Mouse (Mus musculus) hindbrain, embryonic 12.5 days (tissue): ENCODE data around the gene Hps6. TPM values are rescaled to one million over a fixed set of nuclear protein-coding genes. Genes with fewer than 3 reads are reported as not detected.

Experiments used
- ATAC-seq: fragments of 200-750 bp; cut with Nextera tagmentation; 2 replicates; pipeline ENCODE4 v1.8.0; 2017; ENCODE audit warnings: moderate TSS enrichment; ENCODE audit not compliant: low FRiP score
- H3K27ac ChIP-seq: fragments of 300-500 bp; sonication (generic); 2 replicates; pipeline ENCODE4 v1.5.1; 2016; ENCODE audit warnings: mild to moderate bottlenecking
- H3K27me3 ChIP-seq: fragments of 300-500 bp; sonication (generic); 2 replicates; pipeline ENCODE4 v1.6.1; 2016; ENCODE audit warnings: mild to moderate bottlenecking
- H3K36me3 ChIP-seq: fragments of 300-500 bp; sonication (generic); 2 replicates; pipeline ENCODE4 v1.6.1; 2016; ENCODE audit warnings: mild to moderate bottlenecking
- H3K4me1 ChIP-seq: fragments of 300-500 bp; sonication (generic); 2 replicates; pipeline ENCODE4 v1.6.1; 2016
- H3K4me2 ChIP-seq: fragments of 300-500 bp; sonication (generic); replicated peaks from 2 replicates; pipeline ENCODE4 v1.6.1; 2016; ENCODE audit warnings: mild to moderate bottlenecking
- H3K4me3 ChIP-seq: fragments of 300-500 bp; sonication (generic); 2 replicates; pipeline ENCODE4 v1.5.1; 2016; ENCODE audit warnings: mild to moderate bottlenecking
- H3K9ac ChIP-seq: fragments of 300-500 bp; sonication (generic); 2 replicates; pipeline ENCODE4 v1.6.1; 2016; ENCODE audit warnings: mild to moderate bottlenecking, moderate library complexity
- H3K9me3 ChIP-seq: fragments of 300-500 bp; sonication (generic); replicated peaks from 2 replicates; pipeline ENCODE4 v1.6.1; 2016; ENCODE audit warnings: mild to moderate bottlenecking
- WGBS: fragments of 180-500 bp; shearing (Covaris S2); methylation state at CpG from one replicate; pipeline ENCODE4 v1.1.7; 2016; 5-methylcytosine and 5-hydroxymethylcytosine counted together
- polyA plus RNA-seq: library from polyadenylated mRNA; unstranded; fragments of >200 nt; fragmentation: Nextera tagmentation; extraction: Ambion mirVana; gene quantifications from 2 replicates; pipeline ENCODE4 v1.2.1, GENCODE M21; 2016

The Hps6 gene
- polyA plus RNA-seq, 1 experiment from 2014 or later = 5.1 TPM

DNA sequence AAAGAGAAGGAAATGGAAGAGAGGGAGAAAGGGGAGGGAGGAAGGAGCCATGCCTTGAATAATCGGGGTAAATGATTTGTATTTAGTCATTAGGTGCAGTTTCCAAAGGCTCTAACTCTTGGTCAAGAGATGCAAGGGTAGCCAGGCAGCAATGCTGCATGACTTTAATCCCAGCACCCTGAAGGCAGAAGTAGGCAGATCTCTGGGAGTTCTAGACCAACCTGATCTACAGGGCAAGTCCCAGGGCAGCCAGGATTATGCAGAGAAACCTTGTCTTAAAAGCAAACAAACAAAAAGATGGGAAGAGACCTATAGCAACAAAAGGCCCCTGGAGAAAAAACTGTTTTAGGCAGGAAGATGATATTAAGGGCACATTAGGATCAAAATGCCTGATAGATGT, 3.9 kb upstream of the Hps6 start:
- no peak overlapping the region for H3K4me2 ChIP-seq
- H3K36me3 ChIP-seq = peaks cover 4% of the 10 kb centered on the region; the same call in 1 of the 2 replicates
- no peak overlapping the region for H3K9ac ChIP-seq
- H3K9me3 ChIP-seq = peaks cover 6% of the 10 kb centered on the region; the same call in 1 of the 2 replicates
- 65% methylated on average over 1 of the region's 1 CpGs for WGBS
- no peak for ATAC-seq
- H3K4me1 ChIP-seq = peaks cover 18% of the 10 kb centered on the region
- H3K27ac ChIP-seq = no peak overlapping the region
- peaks cover 18% of the 10 kb centered on the region for H3K27me3 ChIP-seq
- H3K4me3 ChIP-seq = no peak overlapping the region

DNA sequence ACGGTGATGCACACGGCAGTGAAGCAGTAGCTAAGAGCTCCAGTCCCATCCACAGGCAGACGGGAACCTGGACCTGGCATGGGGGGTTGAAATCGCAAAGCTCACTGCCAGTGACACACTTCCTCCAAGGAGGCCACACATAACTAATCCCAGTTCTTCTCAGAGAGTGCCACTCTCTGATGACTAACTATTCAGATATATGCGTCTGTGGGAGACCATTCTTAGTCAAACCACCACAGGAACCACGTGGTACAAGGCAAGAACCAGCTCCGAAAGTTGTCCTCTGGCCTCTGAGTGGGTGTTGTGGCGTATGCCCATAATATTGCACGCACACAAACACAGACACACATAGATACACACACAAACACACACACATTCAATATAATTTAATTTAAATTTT, 1.0 kb upstream of the Hps6 start:
- peaks cover 23% of the 10 kb centered on the region for H3K4me1 ChIP-seq
- no peak overlapping the region for H3K4me2 ChIP-seq
- no peak for ATAC-seq
- H3K9me3 ChIP-seq = no peaks in the 10 kb centered on the region
- 85% methylated on average over 9 of the region's 9 CpGs for WGBS
- H3K36me3 ChIP-seq = no peaks in the 10 kb centered on the region
- no peak overlapping the region for H3K9ac ChIP-seq
- no peak overlapping the region for H3K27ac ChIP-seq
- peaks cover 21% of the 10 kb centered on the region for H3K27me3 ChIP-seq
- no peak overlapping the region for H3K4me3 ChIP-seq

DNA sequence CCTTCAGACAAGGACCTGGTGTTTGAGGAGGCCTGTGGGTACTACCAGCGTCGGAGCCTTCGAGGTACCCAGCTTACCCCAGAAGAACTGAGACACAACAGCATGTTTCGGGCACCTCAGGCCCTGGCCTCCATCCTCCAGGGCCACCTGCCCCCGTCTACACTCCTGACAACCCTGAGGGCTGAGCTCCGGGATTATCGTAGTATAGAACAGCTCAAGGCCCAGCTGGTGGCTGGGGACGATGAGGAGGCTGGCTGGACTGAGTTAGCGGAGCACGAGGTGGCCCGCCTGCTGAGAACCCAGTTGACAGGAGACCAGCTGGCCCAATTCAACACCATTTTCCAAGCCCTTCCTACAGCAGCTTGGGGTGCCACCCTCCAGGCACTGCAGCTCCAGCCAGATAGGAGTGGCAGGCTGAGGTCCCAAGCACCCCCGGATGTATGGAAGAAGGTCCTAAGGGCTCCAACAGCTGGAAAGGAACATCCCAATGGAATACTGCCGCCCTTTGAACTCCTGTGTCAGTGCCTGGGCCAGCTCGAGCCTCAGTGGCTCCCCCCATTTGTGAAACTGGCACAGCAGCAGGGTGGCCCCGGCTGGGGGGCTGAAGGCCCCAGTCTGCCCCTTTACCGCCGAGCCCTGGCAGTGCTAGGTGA, 1.6 kb downstream of the Hps6 start:
- no peak for ATAC-seq
- H3K4me1 ChIP-seq = peaks cover 19% of the 10 kb centered on the region
- H3K9ac ChIP-seq = no peak overlapping the region
- H3K27me3 ChIP-seq = peaks cover 21% of the 10 kb centered on the region
- WGBS = 65% methylated on average over 17 of the region's 17 CpGs
- H3K4me2 ChIP-seq = no peak overlapping the region
- no peaks in the 10 kb centered on the region for H3K36me3 ChIP-seq
- no peak overlapping the region for H3K27ac ChIP-seq
- H3K4me3 ChIP-seq = no peak overlapping the region
- no peaks in the 10 kb centered on the region for H3K9me3 ChIP-seq

DNA sequence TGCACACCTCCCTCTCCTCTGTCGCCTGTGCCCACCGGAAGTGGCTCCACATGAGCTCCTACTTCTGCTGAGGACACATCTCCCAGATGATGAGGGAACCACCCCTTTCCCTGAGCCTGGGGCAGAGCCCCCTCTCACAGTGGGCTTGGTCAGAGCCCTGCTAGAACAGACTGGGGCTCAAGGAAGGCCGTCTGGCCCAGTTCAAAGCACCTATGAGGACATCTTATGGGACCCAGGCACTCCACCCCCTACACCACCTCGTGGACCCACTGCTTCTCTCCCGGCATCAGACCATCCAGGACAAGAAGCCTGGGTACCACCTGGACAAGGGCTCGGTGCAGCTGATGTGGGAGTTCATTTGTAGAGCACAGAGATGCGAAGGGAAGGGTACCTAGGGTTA, 2.4 kb downstream of the Hps6 start:
- Histone ChIP-seq H3K9ac (no peak overlapping the region), H3K9me3 (no peaks in the 10 kb centered on the region), H3K27ac (no peak overlapping the region), H3K4me2 (no peak overlapping the region), H3K36me3 (no peaks in the 10 kb centered on the region), H3K27me3 (peaks cover 21% of the 10 kb centered on the region), H3K4me3 (no peak overlapping the region), H3K4me1 (peaks cover 19% of the 10 kb centered on the region)
- no peak for ATAC-seq
- 85% methylated on average over 7 of the region's 7 CpGs for WGBS

DNA sequence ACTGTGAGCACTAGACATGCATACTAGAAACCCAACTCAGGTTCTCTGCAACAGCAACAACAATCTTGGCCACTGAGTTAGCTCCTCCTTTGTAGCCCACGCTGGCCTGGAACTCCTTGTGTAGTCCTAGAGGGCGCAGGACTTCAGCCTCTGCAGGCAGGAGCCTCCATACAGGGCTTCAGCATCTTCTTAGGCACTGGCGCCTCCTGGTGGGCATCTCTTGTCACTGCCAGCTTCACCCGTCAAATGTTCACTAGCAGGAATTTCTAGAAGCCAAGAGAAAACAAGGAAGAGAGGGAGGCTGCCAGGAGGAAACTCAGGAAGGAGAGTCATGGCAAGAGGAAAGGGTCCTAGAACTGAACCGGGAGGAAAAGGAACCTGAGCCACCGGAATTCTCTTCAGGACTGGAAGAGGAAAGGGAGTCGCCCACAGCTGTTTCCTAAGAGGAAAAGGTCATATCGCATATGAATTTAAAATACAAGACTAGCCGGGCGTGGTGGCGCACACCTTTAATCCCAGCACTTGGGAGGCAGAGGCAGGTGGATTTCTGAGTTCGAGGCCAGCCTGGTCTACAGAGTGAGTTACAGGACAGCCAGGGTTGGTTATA, 11.4 kb downstream of the Hps6 start:
- Histone ChIP-seq H3K27me3 (no peaks in the 10 kb centered on the region), H3K4me2 (no peak overlapping the region), H3K4me3 (no peak overlapping the region), H3K36me3 (no peaks in the 10 kb centered on the region), H3K9ac (no peak overlapping the region), H3K9me3 (no peaks in the 10 kb centered on the region), H3K4me1 (no peaks in the 10 kb centered on the region), H3K27ac (no peak overlapping the region)
- no peak for ATAC-seq
- 40% methylated on average over 12 of the region's 12 CpGs for WGBS

DNA sequence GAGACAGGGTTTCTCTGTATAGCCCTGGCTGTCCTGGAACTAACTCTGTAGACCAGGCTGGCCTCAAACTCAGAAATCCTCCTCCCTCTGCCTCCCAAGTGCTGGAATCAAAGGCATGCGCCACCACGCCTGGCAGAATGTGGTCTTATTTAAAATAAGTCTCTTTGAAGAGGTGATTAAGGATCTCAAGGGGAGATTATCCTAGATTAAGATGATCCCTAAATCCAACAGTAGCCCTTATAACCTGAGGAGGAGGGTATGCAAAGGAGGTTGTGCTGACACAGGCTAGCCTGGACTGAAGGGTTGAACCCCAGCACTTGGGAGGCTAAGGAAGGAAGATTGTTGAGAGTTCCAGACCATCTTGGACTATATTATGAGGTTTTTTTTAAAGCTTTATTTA, 12.7 kb downstream of the Hps6 start:
- WGBS = 87% methylated on average over 2 of the region's 2 CpGs
- Histone ChIP-seq H3K4me2 (no peak overlapping the region), H3K27me3 (no peaks in the 10 kb centered on the region), H3K9ac (no peak overlapping the region), H3K4me3 (no peak overlapping the region), H3K27ac (no peak overlapping the region), H3K4me1 (no peaks in the 10 kb centered on the region), H3K9me3 (no peaks in the 10 kb centered on the region), H3K36me3 (no peaks in the 10 kb centered on the region)
- ATAC-seq = no peak

DNA sequence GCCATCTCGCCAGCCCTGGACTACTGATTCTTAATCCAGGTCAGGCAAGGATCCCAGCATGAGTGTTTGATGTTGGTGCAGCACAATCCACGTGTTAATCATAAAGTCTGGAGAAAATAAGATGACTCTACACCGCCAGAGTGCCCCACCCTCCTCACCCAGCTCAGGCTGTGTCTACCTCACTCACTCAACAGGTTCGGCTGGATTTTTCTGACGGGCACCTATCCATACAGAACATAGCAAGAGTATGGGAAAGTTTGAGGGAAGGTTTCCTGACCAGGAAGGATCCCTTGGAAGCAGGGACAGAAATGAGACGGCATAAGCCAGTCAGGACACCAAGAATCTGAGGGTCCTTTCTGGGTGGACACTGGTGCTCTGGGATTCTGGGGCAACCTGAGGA, 21.7 kb downstream of the Hps6 start:
- peaks cover 5% of the 10 kb centered on the region; the same call in 1 of the 2 replicates for H3K9me3 ChIP-seq
- no peaks in the 10 kb centered on the region for H3K27me3 ChIP-seq
- H3K4me2 ChIP-seq = no peak overlapping the region
- no peak overlapping the region for H3K27ac ChIP-seq
- no peak for ATAC-seq
- no peak overlapping the region for H3K4me3 ChIP-seq
- no peak overlapping the region for H3K9ac ChIP-seq
- 85% methylated on average over 6 of the region's 6 CpGs for WGBS
- peaks cover 6% of the 10 kb centered on the region for H3K36me3 ChIP-seq
- H3K4me1 ChIP-seq = no peaks in the 10 kb centered on the region

DNA sequence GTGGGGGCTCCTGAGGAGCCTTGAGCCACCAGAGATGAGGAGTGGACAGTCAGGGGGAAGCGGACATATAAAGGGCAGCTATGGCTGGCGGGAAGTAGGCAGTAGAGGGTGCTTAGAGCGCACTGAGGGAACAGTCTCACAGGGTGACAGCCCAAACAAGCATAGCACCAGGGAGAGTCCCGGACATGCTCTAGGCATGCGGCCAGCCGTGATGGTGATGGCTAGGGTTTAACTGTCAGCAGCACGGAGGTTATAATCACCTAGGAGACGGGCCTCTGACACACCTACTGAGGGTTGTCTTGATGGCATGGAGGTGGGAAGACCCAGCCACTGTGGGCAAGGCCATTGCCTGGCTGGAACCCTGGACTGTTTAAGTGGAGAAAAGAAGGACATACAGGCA, 23.3 kb downstream of the Hps6 start:
- Histone ChIP-seq H3K4me2 (no peak overlapping the region), H3K9me3 (peaks cover 5% of the 10 kb centered on the region; the same call in 1 of the 2 replicates), H3K27ac (no peak overlapping the region), H3K4me3 (no peak overlapping the region), H3K27me3 (no peaks in the 10 kb centered on the region), H3K36me3 (peaks cover 18% of the 10 kb centered on the region), H3K4me1 (no peaks in the 10 kb centered on the region), H3K9ac (no peak overlapping the region)
- ATAC-seq = no peak
- 80% methylated on average over 8 of the region's 8 CpGs for WGBS

DNA sequence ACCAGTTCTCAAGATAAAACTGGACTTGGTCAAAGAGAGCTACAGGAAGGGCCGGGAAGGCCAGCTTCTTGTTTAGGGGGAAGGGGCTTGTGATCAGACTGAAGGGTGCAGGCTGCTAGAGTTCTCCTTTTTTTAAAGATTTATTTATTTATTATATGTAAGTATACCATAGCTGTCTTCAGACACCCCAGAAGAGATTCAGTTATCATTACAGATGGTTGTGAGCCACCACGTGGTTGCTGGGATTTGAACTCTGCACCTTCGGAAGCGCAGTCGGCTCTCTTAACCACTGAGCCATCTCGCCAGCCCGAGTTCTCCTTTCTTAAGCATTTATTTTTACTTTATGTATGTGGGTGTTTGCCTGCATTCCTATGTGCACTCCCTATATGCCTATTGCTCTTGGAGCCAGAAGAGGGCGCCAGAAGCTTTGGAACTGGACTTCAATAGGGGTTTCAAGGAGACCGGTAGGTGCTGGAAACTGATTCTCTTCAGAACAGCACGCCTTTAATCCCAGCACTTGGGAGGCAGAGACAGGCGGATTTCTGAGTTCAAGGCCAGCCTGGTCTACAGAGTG, 25.5 kb downstream of the Hps6 start:
- no peak overlapping the region for H3K27ac ChIP-seq
- H3K4me1 ChIP-seq = no peaks in the 10 kb centered on the region
- no peak overlapping the region for H3K4me3 ChIP-seq
- no peaks in the 10 kb centered on the region for H3K27me3 ChIP-seq
- H3K36me3 ChIP-seq = peaks cover 41% of the 10 kb centered on the region
- peaks cover 5% of the 10 kb centered on the region; the same call in 1 of the 2 replicates for H3K9me3 ChIP-seq
- no peak overlapping the region for H3K4me2 ChIP-seq
- WGBS = 73% methylated on average over 11 of the region's 11 CpGs
- ATAC-seq = no peak
- no peak overlapping the region for H3K9ac ChIP-seq

DNA sequence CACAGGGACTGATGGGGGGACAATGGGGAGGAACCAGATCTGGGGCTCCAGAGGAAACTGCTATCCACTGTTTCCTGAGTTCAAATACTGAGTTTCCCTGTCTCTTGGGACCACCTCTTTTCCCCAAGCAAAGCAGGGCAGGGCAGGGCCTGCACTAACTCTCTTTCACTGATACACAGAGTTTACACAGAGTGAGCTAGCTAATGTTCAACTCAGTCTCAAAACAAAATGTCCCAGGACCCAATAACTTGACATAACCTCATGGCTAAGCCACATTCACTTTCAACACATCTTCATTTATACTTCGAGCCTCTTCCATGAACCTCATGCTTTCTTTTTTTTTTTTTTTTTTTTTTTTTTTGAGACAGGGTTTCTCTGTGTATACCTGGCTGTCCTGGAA, 26.3 kb downstream of the Hps6 start:
- 94% methylated on average over 1 of the region's 1 CpGs for WGBS

DNA sequence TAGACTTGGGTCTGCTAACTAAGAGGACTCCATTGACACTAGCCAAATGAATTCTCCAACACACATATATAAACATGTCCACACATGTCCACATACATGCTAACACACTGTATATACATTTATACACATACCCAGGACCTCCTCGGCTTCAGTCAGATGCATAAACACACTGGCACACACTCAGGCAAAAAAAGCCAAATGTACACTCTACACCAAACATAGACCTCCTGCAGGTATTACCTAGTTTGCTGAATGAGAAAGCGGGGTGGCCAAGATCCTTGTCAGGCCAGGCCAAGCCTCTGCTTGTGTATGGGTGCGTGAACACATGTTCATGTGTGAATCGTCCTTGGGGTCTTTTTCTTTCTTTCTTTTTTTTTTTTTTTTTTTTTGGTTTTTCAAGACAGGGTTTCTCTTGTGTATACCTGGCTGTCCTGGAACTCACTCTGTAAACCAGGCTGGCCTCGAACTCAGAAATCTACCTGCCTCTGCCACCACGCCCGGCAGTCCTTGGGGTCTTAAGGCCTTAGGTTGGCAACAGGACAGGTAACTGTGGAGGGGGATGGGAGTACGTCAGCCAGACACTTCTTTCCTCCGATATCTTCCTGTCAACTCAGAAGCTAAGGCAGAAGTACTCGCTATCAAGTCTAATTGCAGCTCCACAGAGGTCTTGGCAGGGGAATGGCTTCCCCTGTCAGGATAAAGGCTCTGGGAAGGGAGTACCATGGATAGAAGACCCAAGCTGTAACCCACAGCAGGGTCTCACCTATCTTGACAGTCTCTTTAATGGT, 27.1 kb downstream of the Hps6 start:
- 95% methylated on average over 10 of the region's 10 CpGs for WGBS
- no peaks in the 10 kb centered on the region for H3K4me1 ChIP-seq
- H3K9ac ChIP-seq = no peak overlapping the region
- H3K4me2 ChIP-seq = no peak overlapping the region
- peaks cover 5% of the 10 kb centered on the region; the same call in 1 of the 2 replicates for H3K9me3 ChIP-seq
- H3K4me3 ChIP-seq = no peak overlapping the region
- ATAC-seq = no peak
- peaks cover 57% of the 10 kb centered on the region for H3K36me3 ChIP-seq
- no peaks in the 10 kb centered on the region for H3K27me3 ChIP-seq
- no peak overlapping the region for H3K27ac ChIP-seq

More for the DNA sequence above, 26.3 kb downstream of the Hps6 start:
- Histone ChIP-seq H3K36me3 (peaks cover 49% of the 10 kb centered on the region), H3K9ac (no peak overlapping the region), H3K27me3 (no peaks in the 10 kb centered on the region), H3K4me2 (no peak overlapping the region), H3K9me3 (peaks cover 5% of the 10 kb centered on the region; the same call in 1 of the 2 replicates), H3K4me3 (no peak overlapping the region), H3K4me1 (no peaks in the 10 kb centered on the region), H3K27ac (no peak overlapping the region)
- ATAC-seq = no peak
